ENCODE assay signal across 50 mouse cellular contexts in genomic region chr13:65032758-65033157, GRCm38 (mm10). TPM values are rescaled to one million over a fixed set of nuclear protein-coding genes. Genes with fewer than 3 reads are reported as not detected.
"Had no signal": no experiment of that assay in that cellular context is flagged by ENCODE, and none has a peak within 500 bp of the region (broad histone marks: within the 10 kb centered on the region; RNA-seq: fewer than 3 reads in every experiment).

Gene Spata31d1c, plus strand, starts transcription at chr13:65033058.

- H3K4me3 ChIP-seq: heart, embryonic 10.5 days; heart, embryonic 12.5 days; heart, embryonic 13.5 days; heart, embryonic 15.5 days; hindbrain, embryonic 10.5 days; hindbrain, embryonic 12.5 days; hindbrain, embryonic 13.5 days; hindbrain, embryonic 15.5 days; intestine, embryonic 15.5 days; kidney, embryonic 15.5 days; layer of hippocampus, adult 2 months had no signal

- H3K27ac ChIP-seq: heart, embryonic 10.5 days; heart, embryonic 13.5 days; heart, embryonic 15.5 days; hindbrain, embryonic 10.5 days; hindbrain, embryonic 12.5 days; hindbrain, embryonic 13.5 days; hindbrain, embryonic 14.5 days; hindbrain, embryonic 15.5 days; hindbrain, postnatal 0 days; intestine, embryonic 15.5 days; kidney, embryonic 15.5 days; kidney, postnatal 0 days; layer of hippocampus, adult 2 months had no signal

- DNase-seq: heart, postnatal 10 days; heart, postnatal 14 days; heart, postnatal 36 days; heart, postnatal 4 days; kidney, adult 11 months; kidney, adult 18-20 months; kidney, adult 2 months; kidney, adult 8-10 months; kidney, adult 9 months; kidney, postnatal 10 days; kidney, postnatal 14 days; kidney, postnatal 25 days; kidney, postnatal 36 days; kidney, postnatal 4 days; layer of hippocampus, adult 9-11 months; layer of hippocampus, postnatal 36 days had no signal

- H3K36me3 ChIP-seq: heart, embryonic 10.5 days; heart, embryonic 12.5 days; heart, embryonic 13.5 days; heart, embryonic 15.5 days; hindbrain, embryonic 10.5 days; hindbrain, embryonic 12.5 days; hindbrain, embryonic 13.5 days; hindbrain, embryonic 15.5 days; intestine, embryonic 15.5 days; kidney, embryonic 15.5 days had no signal

- H3K27me3 ChIP-seq: heart, embryonic 12.5 days; heart, embryonic 13.5 days; heart, embryonic 15.5 days; hindbrain, embryonic 12.5 days; hindbrain, embryonic 13.5 days; hindbrain, embryonic 15.5 days; intestine, embryonic 15.5 days; kidney, embryonic 15.5 days had no signal

- ATAC-seq: hindbrain, embryonic 16.5 days; hindbrain, postnatal 0 days; inflammation-experienced regulatory T-cells, adult 6 months; intestine, embryonic 15.5 days; intestine, embryonic 16.5 days; intestine, postnatal 0 days had no signal

- H3K4me1 ChIP-seq: heart, embryonic 10.5 days; heart, embryonic 12.5 days; heart, embryonic 13.5 days; heart, embryonic 15.5 days; hindbrain, embryonic 10.5 days; hindbrain, embryonic 12.5 days; hindbrain, embryonic 13.5 days; hindbrain, embryonic 15.5 days; intestine, embryonic 15.5 days; kidney, embryonic 15.5 days had no signal

RNA-seq across cellular contexts. Expression of gene Spata31d1c, which starts in this region (rescaled TPM):
- total RNA-seq: heart, postnatal 10 days; heart, postnatal 14 days; heart, postnatal 25 days; heart, postnatal 36 days; heart, postnatal 4 days; hematopoietic stem cell, adult 5-6 weeks; hindbrain, postnatal 0 days; layer of hippocampus, adult 18-20 months; layer of hippocampus, adult 2 months; layer of hippocampus, adult 8-10 months; layer of hippocampus, postnatal 10 days; layer of hippocampus, postnatal 14 days; layer of hippocampus, postnatal 25 days; layer of hippocampus, postnatal 36 days had no signal
- polyA plus RNA-seq: heart, embryonic 10.5 days; heart, embryonic 11.5 days; heart, embryonic 12.5 days; heart, embryonic 13.5 days; heart, embryonic 14.5 days; heart, embryonic 15.5 days; heart, embryonic 16.5 days; heart, postnatal 0 days; hindbrain, embryonic 10.5 days; hindbrain, embryonic 11.5 days; hindbrain, embryonic 12.5 days; hindbrain, embryonic 13.5 days; hindbrain, embryonic 14.5 days; hindbrain, embryonic 15.5 days; hindbrain, embryonic 16.5 days; hindbrain, postnatal 0 days; inflammation-experienced regulatory T-cells, adult 6 months; intestine, embryonic 14.5 days; intestine, embryonic 15.5 days; intestine, embryonic 16.5 days; intestine, postnatal 0 days; kidney, adult 2 months; kidney, embryonic 14.5 days; kidney, embryonic 15.5 days; kidney, embryonic 16.5 days; kidney, postnatal 0 days; large intestine, adult 2 months had no signal
